Mouse (Mus musculus) G1E (cell line): Measurements from ENCODE around the gene Gpc6. TPM values are rescaled to one million over a fixed set of nuclear protein-coding genes. Genes with fewer than 3 reads are reported as not detected.

Experiments used
- ATAC-seq: 2 replicates; pipeline ENCODE4 v1.8.0; 2016; ENCODE audit warnings: mild to moderate bottlenecking; ENCODE audit not compliant: insufficient number of reproducible peaks, poor library complexity, low FRiP score, severe bottlenecking; ENCODE audit errors: extremely low read depth
- DNase-seq: peaks from one replicate; pipeline ENCODE4 v3.0.0; 2012; ENCODE audit warnings: low spot score
- H3K27me3 ChIP-seq: 2 replicates; pipeline ENCODE4 v1.6.1; 2012; ENCODE audit warnings: mild to moderate bottlenecking, low read length, inconsistent platforms; ENCODE audit not compliant: insufficient read depth
- H3K36me3 ChIP-seq: replicated peaks from 2 replicates; pipeline ENCODE3; 2012; ENCODE audit warnings: mild to moderate bottlenecking, inconsistent platforms
- H3K4me1 ChIP-seq: 2 replicates; pipeline ENCODE4 v1.6.1; 2012; ENCODE audit warnings: low read depth, low read length, inconsistent platforms, mixed read lengths; ENCODE audit not compliant: insufficient read depth
- H3K4me3 ChIP-seq: 2 replicates; pipeline ENCODE4 v1.5.1; 2012; ENCODE audit warnings: low read depth, mild to moderate bottlenecking, inconsistent platforms, low read length, moderate library complexity, mixed read lengths
- H3K9me3 ChIP-seq: replicated peaks from 2 replicates; pipeline ENCODE4 v1.6.1; 2012; ENCODE audit warnings: inconsistent platforms
- CTCF ChIP-seq: IDR thresholded peaks from 2 replicates; pipeline ENCODE4 v1.5.1; 2012; ENCODE audit warnings: low read depth, low read length, inconsistent platforms, mixed read lengths
- GATA1 ChIP-seq: IDR thresholded peaks from 2 replicates; pipeline ENCODE4 v1.6.1; 2012; ENCODE audit warnings: borderline replicate concordance, low read length, inconsistent platforms, mixed read lengths
- GATA2 ChIP-seq: IDR thresholded peaks from 2 replicates; pipeline ENCODE4 v1.6.1; 2012; ENCODE audit warnings: low read depth, low read length, inconsistent platforms, borderline replicate concordance
- POLR2AphosphoS5 ChIP-seq: IDR thresholded peaks from 2 replicates; pipeline ENCODE4 v1.6.1; 2012; ENCODE audit warnings: low read depth, low read length, inconsistent platforms; ENCODE audit not compliant: insufficient replicate concordance
- TAL1 ChIP-seq: conservative IDR thresholded peaks from 2 replicates; pipeline ENCODE4 v1.6.1; 2012; ENCODE audit warnings: low read depth, low read length, inconsistent platforms, mixed read lengths
- polyA plus RNA-seq: library from polyadenylated mRNA; stranded (reverse); fragments of >175 nt; gene quantifications from 2 replicates; pipeline ENCODE4 v1.2.3, GENCODE M21; 2012
- total RNA-seq, 2 experiments: library from RNA; stranded (forward) in 1 of 2; stranded (reverse) in 1 of 2; fragments of 200-1000 nt in 1 of 2; fragments of >200 nt in 1 of 2; fragmentation: Nextera tagmentation in 1 of 2; gene quantifications; 2 replicates each; pipeline ENCODE4 v1.2.3; 2014 to 2017

The Gpc6 gene
- total and polyA plus RNA-seq, 3 experiments: 0.22 TPM; not detected in 2

DNA sequence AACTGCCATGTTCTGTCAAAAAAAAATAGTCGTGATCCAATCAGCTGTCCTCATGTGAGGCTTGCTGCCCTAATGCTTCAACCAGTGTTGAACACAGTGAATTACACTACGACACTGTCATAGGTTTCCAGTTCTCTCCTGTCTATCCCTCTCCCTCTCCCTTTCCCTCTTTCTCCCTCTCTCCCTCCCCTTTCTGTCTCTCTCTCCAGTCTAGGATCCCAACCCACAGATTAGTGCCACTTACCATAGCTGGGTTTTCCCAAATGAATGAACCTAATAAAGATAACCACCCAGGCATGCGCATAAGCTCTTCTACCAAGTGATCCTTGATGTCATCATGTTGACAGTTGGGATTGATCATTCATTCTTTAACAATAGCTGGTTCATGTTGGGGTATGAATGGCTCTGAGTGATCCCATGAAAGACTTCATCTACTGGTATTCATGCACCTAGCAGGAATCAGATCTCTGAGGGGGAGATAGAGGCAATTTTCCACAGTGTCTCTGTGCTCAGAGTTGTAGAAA is 384.9 kb downstream of the Gpc6 start:
- TF ChIP-seq TAL1 (no peak), GATA2 (no peak), POLR2AphosphoS5 (no peak), GATA1 (no peak), CTCF (no peak)

DNA sequence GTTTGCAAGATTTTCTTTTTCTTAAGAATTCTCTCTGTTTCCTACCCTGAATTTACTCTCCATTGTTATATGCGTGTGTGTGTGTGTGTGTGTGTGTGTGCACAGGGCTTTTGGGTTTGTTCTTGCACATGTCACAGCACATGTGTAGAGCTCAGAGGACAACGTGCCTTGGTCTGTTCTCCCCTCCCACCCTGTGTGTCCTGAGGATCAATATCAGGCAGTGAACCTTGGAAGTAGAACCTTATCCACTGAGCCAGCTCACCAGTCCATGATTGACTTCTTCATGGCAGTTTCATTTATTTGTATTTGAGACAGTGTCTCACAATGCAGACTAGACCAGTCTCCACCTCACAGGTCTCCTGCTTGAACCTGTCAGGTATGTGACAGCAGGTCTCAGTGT is 399.1 kb downstream of the Gpc6 start:
- H3K4me3 ChIP-seq: no peak overlapping the region
- no peaks in the 10 kb centered on the region for H3K27me3 ChIP-seq
- no peak for ATAC-seq
- DNase-seq: no peak
- H3K4me1 ChIP-seq: no peaks in the 10 kb centered on the region
- H3K36me3 ChIP-seq: no peaks in the 10 kb centered on the region
- TF ChIP-seq GATA2: no peak
- TF ChIP-seq CTCF: no peak
- TF ChIP-seq GATA1: no peak
- TF ChIP-seq TAL1: no peak
- H3K9me3 ChIP-seq: peaks cover 19% of the 10 kb centered on the region

More for the DNA sequence above, 384.9 kb downstream of the Gpc6 start:
- Histone ChIP-seq H3K27me3 (no peaks in the 10 kb centered on the region), H3K4me1 (no peaks in the 10 kb centered on the region), H3K9me3 (peaks cover 42% of the 10 kb centered on the region), H3K4me3 (no peak overlapping the region), H3K36me3 (no peaks in the 10 kb centered on the region)
- ATAC-seq: no peak
- no peak for DNase-seq

- TF ChIP-seq TAL1 (no peak), GATA1 (no peak), POLR2AphosphoS5 (no peak), GATA2 (no peak), CTCF (no peak)
- DNase-seq: no peak
- no peaks in the 10 kb centered on the region for H3K27me3 ChIP-seq
Measured at GRCm38 (mm10) chr14:117332256-117332655, 407.1 kb downstream of the Gpc6 start.

DNA sequence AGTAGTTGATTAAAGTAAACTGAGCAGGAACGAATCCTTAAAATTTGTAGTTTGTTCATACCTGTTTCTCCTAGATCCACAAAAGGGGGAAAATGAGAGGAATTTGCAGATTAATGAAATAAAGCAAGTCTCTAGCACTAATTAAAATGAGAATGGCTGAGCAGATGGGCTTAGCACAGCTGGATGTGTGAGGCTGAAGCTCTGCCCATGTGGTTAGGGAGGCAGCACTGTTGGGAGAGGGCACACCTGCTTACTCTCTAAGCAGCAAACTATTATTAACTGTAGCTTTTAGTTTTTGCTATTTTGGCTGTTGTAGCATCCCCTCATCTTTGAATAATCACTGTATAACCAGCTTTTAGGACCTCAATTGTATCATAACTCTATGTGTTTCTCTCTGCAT is 412.2 kb downstream of the Gpc6 start:
- Histone ChIP-seq H3K4me3 (no peak overlapping the region), H3K36me3 (no peaks in the 10 kb centered on the region), H3K4me1 (no peaks in the 10 kb centered on the region), H3K9me3 (peaks cover 17% of the 10 kb centered on the region), H3K27me3 (no peaks in the 10 kb centered on the region)
- ATAC-seq (no peak), DNase-seq (no peak)
- TF ChIP-seq GATA2: no peak
- TF ChIP-seq CTCF: no peak
- TF ChIP-seq GATA1: no peak
- no peak for TF ChIP-seq TAL1
- no peak for TF ChIP-seq POLR2AphosphoS5

More at GRCm38 (mm10) chr14:117332256-117332655, 407.1 kb downstream of the Gpc6 start:
- peaks cover 10% of the 10 kb centered on the region for H3K9me3 ChIP-seq
- no peak for ATAC-seq
- no peaks in the 10 kb centered on the region for H3K36me3 ChIP-seq
- no peaks in the 10 kb centered on the region for H3K4me1 ChIP-seq
- no peak overlapping the region for H3K4me3 ChIP-seq

GRCm38 (mm10) chr14:117340549-117340948 is 415.4 kb downstream of the Gpc6 start:
- no peaks in the 10 kb centered on the region for H3K4me1 ChIP-seq
- H3K9me3 ChIP-seq: peaks cover 34% of the 10 kb centered on the region
- no peak overlapping the region for H3K4me3 ChIP-seq
- DNase-seq: no peak
- H3K27me3 ChIP-seq: no peaks in the 10 kb centered on the region
- H3K36me3 ChIP-seq: no peaks in the 10 kb centered on the region
- ATAC-seq: no peak
- TF ChIP-seq POLR2AphosphoS5 (no peak), GATA2 (no peak), CTCF (no peak), TAL1 (no peak), GATA1 (no peak)

DNA sequence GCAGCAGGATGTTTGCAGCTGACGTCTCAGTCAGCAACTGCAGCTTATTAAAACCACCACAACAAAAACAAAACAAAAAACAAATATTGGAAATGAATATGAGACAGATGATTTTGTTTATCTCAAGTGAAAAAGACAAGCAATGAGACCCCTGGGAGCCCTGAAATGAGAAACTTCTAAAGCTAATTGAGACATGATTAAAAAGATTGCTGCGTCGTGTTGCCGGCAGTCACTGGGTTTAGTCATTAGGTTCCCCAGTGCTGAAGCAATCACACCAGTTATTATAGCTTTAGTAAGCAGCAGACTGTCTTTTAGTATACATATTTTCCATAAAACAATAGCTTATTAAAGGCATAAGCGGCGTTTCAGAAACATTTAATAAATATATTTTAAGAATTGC is 419.4 kb downstream of the Gpc6 start:
- no peak for ATAC-seq
- no peaks in the 10 kb centered on the region for H3K36me3 ChIP-seq
- DNase-seq: no peak
- peaks cover 43% of the 10 kb centered on the region for H3K9me3 ChIP-seq
- H3K27me3 ChIP-seq: no peaks in the 10 kb centered on the region
- H3K4me1 ChIP-seq: no peaks in the 10 kb centered on the region
- TF ChIP-seq CTCF: no peak
- TF ChIP-seq POLR2AphosphoS5: no peak
- no peak for TF ChIP-seq GATA2
- TF ChIP-seq TAL1: no peak
- no peak for TF ChIP-seq GATA1
- H3K4me3 ChIP-seq: no peak overlapping the region
